Mouse (Mus musculus) limb, embryonic 13.5 days (tissue): ENCODE measurements around the gene Ppfia3. TPM values are rescaled to one million over a fixed set of nuclear protein-coding genes. Genes with fewer than 3 reads are reported as not detected.

ENCODE experiments used
- ATAC-seq: fragments of 200-750 bp; cut with Nextera tagmentation; 2 replicates; pipeline ENCODE4 v1.8.0; 2017; ENCODE audit warnings: low read depth, moderate number of reproducible peaks, moderate TSS enrichment; ENCODE audit not compliant: low FRiP score
- H3K27ac ChIP-seq: fragments of 300-500 bp; sonication (generic); 2 replicates; pipeline ENCODE4 v1.5.1; 2015; ENCODE audit warnings: inconsistent platforms, mild to moderate bottlenecking, moderate library complexity
- H3K27me3 ChIP-seq: fragments of 300-500 bp; sonication (generic); 2 replicates; pipeline ENCODE4 v1.6.1; 2015; ENCODE audit warnings: mild to moderate bottlenecking, inconsistent platforms
- H3K36me3 ChIP-seq: fragments of 300-500 bp; sonication (generic); 2 replicates; pipeline ENCODE4 v1.6.1; 2015; ENCODE audit warnings: inconsistent platforms, mild to moderate bottlenecking, moderate library complexity
- H3K4me1 ChIP-seq: fragments of 300-500 bp; sonication (generic); 2 replicates; pipeline ENCODE4 v1.6.1; 2015; ENCODE audit warnings: inconsistent platforms
- H3K4me2 ChIP-seq: fragments of 300-500 bp; sonication (generic); replicated peaks from 2 replicates; pipeline ENCODE4 v1.6.1; 2015; ENCODE audit warnings: inconsistent platforms, mild to moderate bottlenecking, moderate library complexity
- H3K4me3 ChIP-seq: fragments of 300-500 bp; sonication (generic); 2 replicates; pipeline ENCODE4 v1.5.1; 2015; ENCODE audit warnings: moderate library complexity, mild to moderate bottlenecking, inconsistent platforms
- H3K9ac ChIP-seq: fragments of 300-500 bp; sonication (generic); 2 replicates; pipeline ENCODE4 v1.6.1; 2015; ENCODE audit warnings: mild to moderate bottlenecking, inconsistent platforms
- H3K9me3 ChIP-seq: fragments of 300-500 bp; sonication (generic); 2 replicates; pipeline ENCODE4 v1.6.1; 2016; ENCODE audit warnings: inconsistent platforms
- WGBS: fragments of 180-500 bp; shearing (Covaris S2); methylation state at CpG from one replicate; pipeline ENCODE4 v1.1.7; 2015; 5-methylcytosine and 5-hydroxymethylcytosine counted together
- polyA plus RNA-seq: library from polyadenylated mRNA; unstranded; fragments of >200 nt; fragmentation: Nextera tagmentation; extraction: Ambion mirVana; gene quantifications from 2 replicates; pipeline ENCODE4 v1.2.1, GENCODE M21; 2015

Ppfia3 gene
- 5.2 and 6.9 TPM in 2 replicates for polyA plus RNA-seq

DNA sequence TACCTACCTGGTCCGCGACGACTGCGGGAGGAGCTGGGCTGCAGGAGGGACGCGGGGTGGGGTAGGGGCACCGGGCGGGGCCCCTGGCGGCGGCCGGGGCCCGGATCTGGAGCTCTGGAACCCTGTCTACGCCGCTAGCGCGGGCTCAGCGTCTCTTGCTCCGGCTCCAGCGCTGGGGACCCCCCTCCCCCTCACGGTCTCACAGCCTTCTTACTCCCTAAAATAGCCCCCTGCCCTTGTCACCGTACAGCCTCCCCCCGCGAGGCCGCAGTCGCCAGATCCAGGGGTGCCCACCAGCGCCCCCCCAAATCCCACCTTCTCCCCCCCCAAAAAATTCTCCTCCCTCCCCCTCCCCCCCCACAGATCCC lies at the start of gene Ppfia3:
TSS of gene Ppfia3 (minus strand) at position 368 of the 368 bp plus-strand sequence.
- Histone ChIP-seq H3K9me3 (no peaks in the 10 kb centered on the region), H3K4me3 (peak within 1 kb of the TSS; percentile 68), H3K27ac (no peak within 1 kb of the TSS), H3K27me3 (peaks cover 71% of the 10 kb centered on the region), H3K9ac (peak within 1 kb of the TSS; percentile 78), H3K36me3 (no peaks in the 10 kb centered on the region), H3K4me2 (peak within 1 kb of the TSS; percentile 97), H3K4me1 (peaks cover 45% of the 10 kb centered on the region)
- ATAC-seq = peak; percentile 26; the same call in 1 of the 2 replicates
- 0% methylated on average over 23 of the region's 26 CpGs for WGBS

DNA sequence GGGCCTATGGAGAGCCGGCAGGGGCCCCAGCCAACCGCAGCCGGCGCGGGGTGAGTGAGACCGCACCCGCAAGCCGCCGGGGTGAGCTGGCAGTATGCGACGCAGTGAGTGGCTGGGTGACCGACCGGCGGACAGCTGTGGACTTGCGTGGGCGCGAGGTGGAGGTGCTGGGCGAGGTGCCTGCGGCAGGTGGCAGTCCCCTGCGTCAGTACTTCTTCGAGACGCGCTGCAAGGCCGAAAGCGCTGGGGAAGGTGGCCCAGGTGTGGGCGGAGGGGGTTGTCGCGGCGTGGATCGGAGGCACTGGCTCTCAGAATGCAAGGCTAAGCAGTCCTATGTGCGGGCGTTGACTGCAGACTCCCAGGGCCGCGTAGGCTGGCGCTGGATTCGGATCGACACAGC lies 48.8 kb upstream of the Ppfia3 start:
- 12% methylated on average over 37 of the region's 37 CpGs for WGBS
- no peak for ATAC-seq
- Histone ChIP-seq H3K4me3 (peak overlapping the region; percentile 19), H3K36me3 (peaks cover 2% of the 10 kb centered on the region; the same call in 1 of the 2 replicates), H3K4me1 (peaks cover 47% of the 10 kb centered on the region), H3K4me2 (peak overlapping the region; percentile 43), H3K27ac (no peak overlapping the region), H3K9ac (peak overlapping the region; percentile 39; the same call in 1 of the 2 replicates), H3K27me3 (peaks cover 99% of the 10 kb centered on the region), H3K9me3 (no peaks in the 10 kb centered on the region)

GRCm38 (mm10) chr7:45414740-45415224 lies 48.0 kb upstream of the Ppfia3 start:
- peak overlapping the region; percentile 58; the same call in 1 of the 2 replicates for H3K4me3 ChIP-seq
- H3K4me2 ChIP-seq = peak overlapping the region; percentile 82
- H3K4me1 ChIP-seq = peaks cover 38% of the 10 kb centered on the region
- H3K27ac ChIP-seq = no peak overlapping the region
- H3K9me3 ChIP-seq = no peaks in the 10 kb centered on the region
- WGBS = 41% methylated on average over 12 of the region's 12 CpGs
- peaks cover 99% of the 10 kb centered on the region for H3K27me3 ChIP-seq
- H3K9ac ChIP-seq = no peak overlapping the region
- no peaks in the 10 kb centered on the region for H3K36me3 ChIP-seq
- ATAC-seq = no peak

- Histone ChIP-seq H3K4me2 (peak overlapping the region; percentile 82), H3K4me1 (peaks cover 36% of the 10 kb centered on the region), H3K27me3 (peaks cover 99% of the 10 kb centered on the region), H3K27ac (peak overlapping the region; percentile 45; the same call in 1 of the 2 replicates), H3K4me3 (peak overlapping the region; percentile 58), H3K9ac (peak overlapping the region; percentile 68), H3K36me3 (no peaks in the 10 kb centered on the region), H3K9me3 (no peaks in the 10 kb centered on the region)
- WGBS = 1% methylated on average over 27 of the region's 27 CpGs
- ATAC-seq = peak; percentile 36; the same call in 1 of the 2 replicates
Measured at GRCm38 (mm10) chr7:45413864-45414739, 47.3 kb upstream of the Ppfia3 start.

GRCm38 (mm10) chr7:45413113-45413863 lies 46.5 kb upstream of the Ppfia3 start, which contains the start of gene Ntf5:
Gene Ntf5 (plus strand): TSS chr7:45413695.
- 2% methylated on average over 41 of the region's 45 CpGs for WGBS
- Histone ChIP-seq H3K9ac (peak within 1 kb of the TSS; percentile 68), H3K36me3 (no peaks in the 10 kb centered on the region), H3K4me1 (peaks cover 33% of the 10 kb centered on the region), H3K27ac (peak within 1 kb of the TSS; percentile 45; the same call in 1 of the 2 replicates), H3K27me3 (peaks cover 99% of the 10 kb centered on the region), H3K4me3 (peak within 1 kb of the TSS; percentile 58), H3K9me3 (no peaks in the 10 kb centered on the region), H3K4me2 (peak within 1 kb of the TSS; percentile 82)
- peak; percentile 66 for ATAC-seq

DNA sequence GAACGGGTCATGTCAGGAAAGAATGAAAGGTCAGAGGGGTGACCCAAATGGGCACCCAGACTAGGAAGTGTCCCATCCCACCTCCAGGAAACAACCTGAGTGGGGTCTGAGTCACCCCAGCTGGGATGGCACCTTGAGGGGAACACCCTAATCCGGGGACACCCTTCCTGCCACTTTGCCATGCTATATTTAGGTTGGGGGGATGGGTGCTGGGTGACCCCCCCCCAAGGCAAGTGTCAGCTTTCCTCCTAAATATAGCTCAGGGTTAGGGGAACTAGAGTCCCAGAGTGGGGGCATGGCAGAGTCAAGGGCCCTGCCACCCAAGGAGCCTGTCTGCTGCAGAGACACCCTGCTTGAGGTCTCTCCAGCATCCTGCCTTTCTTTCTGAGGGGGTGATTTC lies 45.6 kb upstream of the Ppfia3 start:
- ATAC-seq = no peak
- no peak overlapping the region for H3K4me2 ChIP-seq
- 83% methylated on average over 2 of the region's 2 CpGs for WGBS

DNA sequence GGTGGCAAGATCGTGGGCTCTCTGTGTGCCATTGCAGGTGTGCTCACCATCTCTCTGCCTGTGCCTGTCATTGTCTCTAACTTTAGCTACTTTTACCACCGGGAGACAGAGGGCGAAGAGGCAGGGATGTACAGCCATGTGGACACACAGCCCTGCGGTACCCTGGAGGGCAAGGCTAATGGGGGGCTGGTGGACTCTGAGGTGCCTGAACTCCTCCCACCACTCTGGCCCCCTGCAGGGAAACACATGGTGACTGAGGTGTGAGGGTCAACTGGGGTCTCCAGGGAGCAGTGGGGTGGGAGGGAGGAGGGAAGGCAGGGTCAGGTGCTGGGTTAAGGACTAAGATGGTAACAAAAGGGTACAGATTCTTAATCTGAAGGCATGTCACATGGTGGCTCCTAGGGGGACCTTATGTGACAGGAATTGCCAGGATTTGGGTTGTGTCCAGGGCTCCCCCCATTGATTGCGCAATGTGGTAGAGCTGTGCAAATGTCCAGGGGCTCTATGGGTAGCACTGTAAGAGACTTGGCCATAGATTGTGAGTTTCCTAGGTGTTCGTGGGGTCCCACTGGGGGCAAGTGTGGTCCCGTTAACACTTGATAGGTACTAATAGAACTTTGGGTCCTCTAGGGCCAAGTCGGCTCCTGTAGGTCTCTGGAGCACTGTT lies 42.8 kb upstream of the Ppfia3 start:
- Histone ChIP-seq H3K9me3 (no peaks in the 10 kb centered on the region), H3K4me1 (peaks cover 32% of the 10 kb centered on the region), H3K36me3 (no peaks in the 10 kb centered on the region), H3K27ac (no peak overlapping the region), H3K4me2 (no peak overlapping the region), H3K4me3 (no peak overlapping the region), H3K9ac (no peak overlapping the region), H3K27me3 (peaks cover 99% of the 10 kb centered on the region)
- 88% methylated on average over 8 of the region's 8 CpGs for WGBS
- no peak for ATAC-seq

More for the DNA sequence above, 45.6 kb upstream of the Ppfia3 start:
- no peak overlapping the region for H3K9ac ChIP-seq
- no peaks in the 10 kb centered on the region for H3K36me3 ChIP-seq
- no peaks in the 10 kb centered on the region for H3K9me3 ChIP-seq
- H3K4me3 ChIP-seq = no peak overlapping the region
- peaks cover 99% of the 10 kb centered on the region for H3K27me3 ChIP-seq
- H3K4me1 ChIP-seq = peaks cover 25% of the 10 kb centered on the region
- H3K27ac ChIP-seq = no peak overlapping the region

- H3K27me3 ChIP-seq = peaks cover 92% of the 10 kb centered on the region
- no peak overlapping the region for H3K9ac ChIP-seq
- H3K4me1 ChIP-seq = peaks cover 27% of the 10 kb centered on the region
- WGBS = 90% methylated on average over 17 of the region's 17 CpGs
- no peaks in the 10 kb centered on the region for H3K36me3 ChIP-seq
- ATAC-seq = no peak
- H3K27ac ChIP-seq = no peak overlapping the region
- H3K4me3 ChIP-seq = no peak overlapping the region
- H3K9me3 ChIP-seq = no peaks in the 10 kb centered on the region
- H3K4me2 ChIP-seq = no peak overlapping the region
Measured at GRCm38 (mm10) chr7:45408949-45409348, 42.1 kb upstream of the Ppfia3 start.

DNA sequence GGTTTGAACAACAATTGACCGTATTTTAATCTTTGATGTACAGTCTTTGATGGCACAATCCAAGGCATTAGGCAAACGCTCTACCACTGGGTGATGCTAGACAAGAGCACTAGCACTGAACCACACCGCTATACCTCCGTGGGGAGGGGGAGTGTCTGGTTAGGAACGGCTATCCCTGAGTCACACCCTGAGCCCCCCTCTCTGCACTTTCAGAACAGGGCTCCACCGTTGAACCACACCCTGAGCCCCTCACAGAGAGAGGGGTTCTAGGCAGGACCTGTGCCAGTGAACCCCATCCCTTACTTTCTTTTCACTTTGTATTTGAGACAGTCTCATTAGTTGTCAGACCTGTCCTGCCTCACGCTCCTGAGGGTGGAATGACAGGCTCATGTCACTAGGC lies 41.5 kb upstream of the Ppfia3 start:
- peaks cover 21% of the 10 kb centered on the region for H3K4me1 ChIP-seq
- no peak overlapping the region for H3K27ac ChIP-seq
- no peak overlapping the region for H3K4me3 ChIP-seq
- H3K36me3 ChIP-seq = no peaks in the 10 kb centered on the region
- no peak overlapping the region for H3K9ac ChIP-seq
- H3K4me2 ChIP-seq = no peak overlapping the region
- 64% methylated on average over 7 of the region's 7 CpGs for WGBS
- no peak for ATAC-seq
- H3K9me3 ChIP-seq = no peaks in the 10 kb centered on the region
- H3K27me3 ChIP-seq = peaks cover 86% of the 10 kb centered on the region

- Histone ChIP-seq H3K27me3 (peaks cover 81% of the 10 kb centered on the region), H3K4me2 (no peak overlapping the region), H3K4me3 (no peak overlapping the region), H3K36me3 (no peaks in the 10 kb centered on the region), H3K9ac (no peak overlapping the region), H3K4me1 (peaks cover 17% of the 10 kb centered on the region), H3K9me3 (no peaks in the 10 kb centered on the region), H3K27ac (no peak overlapping the region)
- ATAC-seq = no peak
- 83% methylated on average over 10 of the region's 10 CpGs for WGBS
Measured at GRCm38 (mm10) chr7:45407836-45408235, 41.0 kb upstream of the Ppfia3 start.
